Mouse (Mus musculus) C2C12 (cell line): ENCODE results near the gene Lig1. TPM values are rescaled to one million over a fixed set of nuclear protein-coding genes. Genes with fewer than 3 reads are reported as not detected.

Experiments
- H3K27me3 ChIP-seq: one replicate; pipeline ENCODE4 v1.6.1; 2011; ENCODE audit not compliant: control insufficient read depth, insufficient read depth, insufficient read length
- H3K36me3 ChIP-seq: one replicate; pipeline ENCODE4 v1.6.1; 2011; ENCODE audit not compliant: control insufficient read depth, insufficient read depth
- H3K4me3 ChIP-seq: one replicate; pipeline ENCODE4 v1.5.1; 2011; ENCODE audit warnings: mild to moderate bottlenecking, control low read depth; ENCODE audit not compliant: poor library complexity, insufficient read depth, severe bottlenecking
- H3K79me2 ChIP-seq: one replicate; pipeline ENCODE4 v1.6.1; 2011; ENCODE audit not compliant: control insufficient read depth, insufficient read depth
- H3K79me3 ChIP-seq: one replicate; pipeline ENCODE4 v1.6.1; 2011; ENCODE audit warnings: low read depth, control low read depth
- H3ac ChIP-seq: one replicate; pipeline ENCODE3; 2011; ENCODE audit warnings: low read depth; ENCODE audit not compliant: control insufficient read depth, insufficient read length
- CEBPB ChIP-seq: IDR thresholded peaks from one replicate; pipeline ENCODE4 v1.6.1; 2011; ENCODE audit warnings: low read depth, mild to moderate bottlenecking, control low read depth, moderate library complexity
- CTCF ChIP-seq: IDR thresholded peaks from one replicate; pipeline ENCODE4 v1.5.1; 2011; ENCODE audit not compliant: control insufficient read depth, insufficient read depth, insufficient read length
- FOSL1 ChIP-seq: IDR thresholded peaks from one replicate; pipeline ENCODE4 v1.8.0; 2011; ENCODE audit warnings: mild to moderate bottlenecking, low read length; ENCODE audit not compliant: poor library complexity, insufficient read depth, severe bottlenecking
- MAX ChIP-seq: IDR thresholded peaks from one replicate; pipeline ENCODE4 v1.6.1; 2011; ENCODE audit warnings: mild to moderate bottlenecking, control low read depth
- MYOD1 ChIP-seq: IDR thresholded peaks from one replicate; pipeline ENCODE4 v1.6.1; 2011; ENCODE audit warnings: low read depth; ENCODE audit not compliant: control insufficient read depth, insufficient read length
- MYOG ChIP-seq: IDR thresholded peaks from one replicate; pipeline ENCODE4 v1.6.1; 2011; ENCODE audit not compliant: control insufficient read depth, insufficient read length; ENCODE audit errors: extremely low read depth
- USF1 ChIP-seq: IDR thresholded peaks from one replicate; pipeline ENCODE4 v1.6.1; 2011; ENCODE audit warnings: low read depth, mild to moderate bottlenecking, control low read depth, moderate library complexity
- polyA plus RNA-seq: library from polyadenylated mRNA; unstranded; fragments of >200 nt; fragmentation: generic; extraction: Trizol; gene quantifications from one replicate; pipeline ENCODE4 v1.2.1, GENCODE M21; 2012; ENCODE audit warnings: missing spikeins

Lig1 gene
- polyA plus RNA-seq, 1 experiment, result 73.4 TPM

GRCm38 (mm10) chr7:13301643-13302042 lies 24.6 kb downstream of the Lig1 start:
- Histone ChIP-seq H3K36me3 (peaks cover 51% of the 10 kb centered on the region), H3ac (no peak overlapping the region), H3K79me2 (no peaks in the 10 kb centered on the region), H3K27me3 (no peaks in the 10 kb centered on the region), H3K79me3 (no peaks in the 10 kb centered on the region), H3K4me3 (no peak overlapping the region)
- no peak for TF ChIP-seq MYOG
- no peak for TF ChIP-seq CEBPB
- TF ChIP-seq MAX, result no peak
- TF ChIP-seq USF1, result no peak
- TF ChIP-seq CTCF, result no peak
- no peak for TF ChIP-seq FOSL1
- TF ChIP-seq MYOD1, result no peak

GRCm38 (mm10) chr7:13302780-13303179 lies 25.7 kb downstream of the Lig1 start:
- no peak overlapping the region for H3K4me3 ChIP-seq
- H3K79me3 ChIP-seq, result no peaks in the 10 kb centered on the region
- no peak for TF ChIP-seq MYOD1
- no peak for TF ChIP-seq CTCF
- TF ChIP-seq CEBPB, result no peak
- no peak for TF ChIP-seq FOSL1
- TF ChIP-seq USF1, result no peak
- TF ChIP-seq MAX, result no peak
- no peak for TF ChIP-seq MYOG

GRCm38 (mm10) chr7:13303372-13303771 lies 26.3 kb downstream of the Lig1 start:
- Histone ChIP-seq H3K79me2 (no peaks in the 10 kb centered on the region), H3ac (no peak overlapping the region), H3K79me3 (no peaks in the 10 kb centered on the region), H3K36me3 (peaks cover 55% of the 10 kb centered on the region), H3K27me3 (no peaks in the 10 kb centered on the region), H3K4me3 (no peak overlapping the region)
- TF ChIP-seq CEBPB (no peak), CTCF (no peak), USF1 (no peak), MAX (no peak), MYOG (no peak), MYOD1 (no peak), FOSL1 (no peak)

More at GRCm38 (mm10) chr7:13302780-13303179, 25.7 kb downstream of the Lig1 start:
- Histone ChIP-seq H3K36me3 (peaks cover 51% of the 10 kb centered on the region), H3K79me2 (no peaks in the 10 kb centered on the region), H3K27me3 (no peaks in the 10 kb centered on the region), H3ac (no peak overlapping the region)

- Histone ChIP-seq H3ac (no peak overlapping the region), H3K36me3 (peaks cover 58% of the 10 kb centered on the region), H3K79me2 (no peaks in the 10 kb centered on the region), H3K79me3 (no peaks in the 10 kb centered on the region), H3K27me3 (no peaks in the 10 kb centered on the region), H3K4me3 (no peak overlapping the region)
- TF ChIP-seq USF1, result no peak
- TF ChIP-seq FOSL1, result no peak
- no peak for TF ChIP-seq MAX
- TF ChIP-seq CEBPB, result no peak
- TF ChIP-seq MYOG, result no peak
- no peak for TF ChIP-seq MYOD1
- TF ChIP-seq CTCF, result no peak
These were observed 32.3 kb downstream of the Lig1 start for GRCm38 (mm10) chr7:13309407-13309806.

- no peak for TF ChIP-seq USF1
- no peak for TF ChIP-seq MYOD1
- TF ChIP-seq MYOG, result no peak
- no peak for TF ChIP-seq CEBPB
- no peak for TF ChIP-seq FOSL1
- no peak for TF ChIP-seq MAX
- TF ChIP-seq CTCF, result no peak
- Histone ChIP-seq H3K79me3 (no peaks in the 10 kb centered on the region), H3K27me3 (no peaks in the 10 kb centered on the region), H3K36me3 (peaks cover 48% of the 10 kb centered on the region), H3K4me3 (no peak overlapping the region), H3K79me2 (no peaks in the 10 kb centered on the region), H3ac (no peak overlapping the region)
These were observed 33.6 kb downstream of the Lig1 start for GRCm38 (mm10) chr7:13310493-13311199.

- TF ChIP-seq FOSL1 (no peak), CTCF (no peak), MAX (no peak), CEBPB (no peak), MYOD1 (no peak), MYOG (no peak), USF1 (no peak)
- Histone ChIP-seq H3K79me2 (no peaks in the 10 kb centered on the region), H3ac (no peak overlapping the region), H3K79me3 (no peaks in the 10 kb centered on the region), H3K27me3 (no peaks in the 10 kb centered on the region), H3K4me3 (no peak overlapping the region), H3K36me3 (peaks cover 45% of the 10 kb centered on the region)
These were observed 34.3 kb downstream of the Lig1 start for GRCm38 (mm10) chr7:13311401-13311800.
